Mouse (Mus musculus) Patski (cell line): ENCODE data around the gene Ccdc85b. TPM values are rescaled to one million over a fixed set of nuclear protein-coding genes. Genes with fewer than 3 reads are reported as not detected.
A peak's percentile ranks its signal among the peaks of the same experiment; 100 is the strongest.
"Not testable (repeated sequence)": the region's sequence is repeated elsewhere in the genome, so short reads cannot be mapped to it uniquely, and the experiment has no call there.

ENCODE experiments used
- ATAC-seq: fragments of 100-300 bp; one replicate; pipeline ENCODE4 v1.8.0; 2021
- CTCF ChIA-PET: fragments of 350-600 bp; sonication (Branson Sonifier 250); formaldehyde crosslinking; loops from one replicate; lab custom pipeline; 2022; ENCODE audit warnings: inconsistent platforms; lab: Charles Lee
- POLR2A ChIA-PET: fragments of 350-600 bp; sonication (Branson Sonifier 250); formaldehyde crosslinking; loops from one replicate; lab custom pipeline; 2022; ENCODE audit warnings: antibody characterized with exemption, inconsistent platforms; lab: Charles Lee
- DNase-seq: peaks from one replicate; pipeline ENCODE4 v3.0.0-alpha.2; 2011; ENCODE audit warnings: low read depth, low spot score
- H3K27me3 ChIP-seq: fragments of 371-371 bp; one replicate; pipeline ENCODE4 v1.5.1; 2021
- CTCF ChIP-seq: fragments of 100-300 bp; IDR thresholded peaks from one replicate; pipeline ENCODE4 v1.5.1; 2021
- in situ Hi-C: fragments of 300-500 bp; cut with MboI; formaldehyde crosslinking; loops from 3 replicates; pipeline ENCODE4 v1.11.1; 2018; ENCODE audit warnings: low pct_unique_long_range_greater_than_20kb, mixed read lengths
- polyA plus RNA-seq: library from polyadenylated mRNA; unstranded; gene quantifications from one replicate; pipeline ENCODE4 v1.2.3, GENCODE M21; 2021

Ccdc85b gene
- polyA plus RNA-seq, 1 experiment from 2014 or later = 16.8 TPM

DNA sequence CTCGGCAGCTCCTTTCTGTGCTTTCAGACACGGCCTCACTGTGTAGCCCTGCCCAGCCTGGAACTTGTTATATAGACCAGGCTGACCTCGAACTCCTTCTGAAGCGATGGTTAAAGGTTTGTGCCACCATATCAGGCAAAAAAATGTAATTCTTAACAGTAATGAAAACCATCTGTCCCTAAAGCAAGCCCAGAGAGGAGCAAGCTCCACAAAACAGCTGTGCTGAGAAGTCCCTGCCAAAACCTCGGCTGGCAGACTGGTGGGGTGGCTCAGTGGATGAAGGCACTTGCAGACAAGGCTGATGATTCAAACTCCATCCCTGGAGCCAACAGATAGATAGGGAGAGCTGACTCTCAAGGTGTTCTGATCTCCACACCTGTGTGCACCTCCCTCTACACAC is 48.6 kb downstream of the Ccdc85b start:
- DNase-seq (no peak), ATAC-seq (no peak)
- no peak for TF ChIP-seq CTCF
- no peaks in the 10 kb centered on the region for H3K27me3 ChIP-seq
- POLR2A ChIA-PET = interaction anchor here (0.8 to 1.1 kb wide), 3 partner anchors 13 to 17 kb away, joined by 3 to 4 read pairs (median 3); no protein-coding TSS in a partner anchor
- in situ Hi-C loops = no loop called here
- CTCF ChIA-PET = interaction anchor here (0.8 to 1.0 kb wide), 2 partner anchors 10 to 20 kb away, joined by 3 to 4 read pairs; no protein-coding TSS in a partner anchor

DNA sequence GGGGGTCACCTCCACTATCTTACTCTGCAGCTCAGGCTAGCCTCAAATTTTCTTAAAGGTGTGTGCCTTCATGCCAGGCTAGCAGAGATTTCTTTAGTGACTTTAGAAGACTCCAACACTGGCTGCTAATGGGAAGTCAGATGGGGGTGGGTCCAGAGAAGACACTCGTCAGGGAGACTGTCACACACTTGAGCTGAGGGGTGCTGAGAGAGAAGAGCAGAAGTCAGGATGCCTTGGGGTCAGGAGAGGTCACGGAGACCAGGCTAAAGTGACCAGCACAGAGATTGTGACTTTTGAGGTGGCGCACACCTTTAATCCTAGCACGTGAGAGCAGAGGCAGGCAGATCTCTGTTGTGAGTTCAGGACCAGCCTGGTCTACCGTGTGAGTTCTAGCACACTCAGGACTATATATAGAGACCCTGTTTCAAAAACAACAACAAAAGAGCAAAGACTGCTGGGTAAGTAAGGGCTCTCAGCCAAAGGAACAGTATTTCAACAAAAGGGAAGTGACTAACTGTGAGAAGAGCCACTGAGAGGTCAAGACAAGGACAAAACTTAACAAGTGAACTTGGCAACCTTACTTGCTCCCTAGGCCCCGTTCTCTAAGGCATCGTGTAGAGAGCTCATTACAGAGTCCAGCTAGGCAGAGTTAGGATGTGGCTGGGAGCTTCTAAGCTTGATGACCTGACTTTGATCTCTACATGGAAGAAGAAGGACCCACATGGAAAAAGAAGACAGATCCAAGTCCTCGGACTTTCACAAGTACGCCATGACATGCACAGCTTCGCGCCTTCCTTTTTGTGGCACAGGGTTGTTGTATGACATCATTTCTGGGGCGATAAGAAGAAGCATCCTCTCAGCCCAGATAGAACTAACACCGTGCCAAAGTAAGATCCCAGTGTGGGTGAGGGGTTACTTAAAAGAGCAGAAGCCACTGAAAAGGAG is 49.4 kb downstream of the Ccdc85b start:
- H3K27me3 ChIP-seq = no peaks in the 10 kb centered on the region
- TF ChIP-seq CTCF = no peak
- ChIA-PET CTCF (interaction anchor here (0.8 to 1.8 kb wide), 3 partner anchors 11 to 21 kb away, joined by 3 to 6 read pairs (median 4); no protein-coding TSS in a partner anchor), POLR2A (interaction anchor here (1.1 kb wide), 2 partner anchors 16 to 17 kb away, joined by 3 to 4 read pairs; no protein-coding TSS in a partner anchor)
- ATAC-seq (no peak), DNase-seq (no peak)
- in situ Hi-C loops = no loop called here

DNA sequence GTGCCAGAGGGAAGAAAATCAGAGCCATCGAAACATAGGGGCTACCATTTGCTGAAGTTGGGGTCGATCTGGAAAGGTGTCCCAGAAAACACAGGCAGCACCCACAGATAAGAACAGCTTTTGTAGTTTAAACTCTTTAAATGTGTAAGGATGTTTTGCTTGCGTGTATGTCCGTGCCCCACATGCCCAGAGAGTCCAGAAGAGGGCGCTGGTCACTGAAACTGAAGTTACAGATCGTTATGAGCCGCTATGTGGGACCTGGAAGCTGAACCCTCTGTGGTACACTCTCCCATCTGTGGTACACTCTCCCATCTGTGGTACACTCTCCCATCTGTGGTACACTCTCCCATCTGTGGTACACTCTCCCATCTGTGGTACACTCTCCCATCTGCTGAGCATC is 50.6 kb downstream of the Ccdc85b start:
- POLR2A ChIA-PET = no interaction called here
- ATAC-seq = no peak
- CTCF ChIA-PET = interaction anchor here (0.8 to 1.8 kb wide), 4 partner anchors 11 to 24 kb away, joined by 3 to 6 read pairs (median 4); no protein-coding TSS in a partner anchor
- DNase-seq = no peak
- no peaks in the 10 kb centered on the region for H3K27me3 ChIP-seq
- in situ Hi-C loops = no loop called here
- TF ChIP-seq CTCF = peak; percentile 66

DNA sequence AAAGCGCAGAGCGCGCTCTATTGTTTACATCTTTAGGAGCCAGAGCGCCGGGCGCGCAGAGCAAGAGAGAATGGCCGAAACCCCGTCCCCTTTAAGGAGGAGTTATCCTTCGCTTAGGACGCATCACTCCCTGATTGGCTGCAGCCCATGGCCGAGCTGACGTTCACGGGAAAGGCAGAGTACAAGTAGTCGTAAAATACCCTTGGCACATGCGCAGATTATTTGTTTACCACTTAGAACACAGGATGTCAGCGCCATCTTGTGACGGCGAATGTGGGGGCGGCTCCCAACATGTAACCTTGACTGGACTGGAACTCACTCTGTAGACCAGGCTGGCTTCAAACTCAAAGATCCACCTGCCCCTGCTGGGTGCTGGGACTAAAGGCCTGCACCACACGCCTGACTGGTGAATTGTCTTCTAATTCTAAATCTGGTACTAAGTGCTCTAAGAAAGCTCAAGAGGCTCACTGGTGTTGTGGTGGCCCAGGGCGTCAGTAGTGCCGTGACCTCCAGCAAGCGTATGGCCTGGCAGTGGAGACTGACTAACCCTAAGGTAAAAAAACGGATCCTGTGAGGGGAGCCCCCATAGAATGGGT is 51.1 kb downstream of the Ccdc85b start:
- H3K27me3 ChIP-seq, POLR2A ChIA-PET, ATAC-seq, DNase-seq, in situ Hi-C loops: not testable (repeated sequence)
- CTCF ChIA-PET = interaction anchor here (0.8 to 1.8 kb wide), 4 partner anchors 11 to 25 kb away, joined by 3 to 6 read pairs (median 4); no protein-coding TSS in a partner anchor

DNA sequence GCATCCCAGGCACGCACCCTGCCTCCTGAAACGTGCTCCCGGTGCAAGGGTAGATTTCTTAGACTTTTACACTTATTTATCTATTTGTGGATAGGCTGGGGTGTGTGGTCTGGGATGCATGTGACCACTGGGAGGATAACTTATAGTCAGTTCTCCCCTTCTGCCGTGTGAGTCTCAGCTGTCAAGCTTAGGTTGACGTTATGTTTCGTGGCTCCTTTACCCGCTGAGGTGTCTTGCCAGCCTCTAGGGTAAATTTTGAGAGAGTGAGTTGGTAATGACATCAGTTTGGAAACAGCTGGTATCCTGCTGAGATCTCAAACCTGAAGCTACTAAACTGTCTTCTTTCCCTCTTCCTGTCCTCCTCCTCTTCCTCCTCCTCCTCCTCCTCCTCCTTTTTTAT is 51.8 kb downstream of the Ccdc85b start:
- no peak for DNase-seq
- no peaks in the 10 kb centered on the region for H3K27me3 ChIP-seq
- no peak for TF ChIP-seq CTCF
- ChIA-PET CTCF (no interaction called here), POLR2A (interaction anchor here (0.8 kb wide), 1 partner anchor 19 kb away, joined by 4 read pairs; the partner anchor contains the start of genes AI837181 and Drap1)
- ATAC-seq = no peak
- in situ Hi-C loops = no loop called here

Other genes starting within 250 kb of the Ccdc85b start
- 23.8 TPM for gene Pacs1, start 184.8 kb downstream of the Ccdc85b start, polyA plus RNA-seq
- gene Sf3b2, start 162.4 kb downstream of the Ccdc85b start, polyA plus RNA-seq = 255 TPM
- not detected for gene Gal3st3, start 159.6 kb downstream of the Ccdc85b start, polyA plus RNA-seq
- gene Catsper1, start 122.2 kb downstream of the Ccdc85b start, polyA plus RNA-seq = not detected
- 1.1 TPM for gene Cst6, start 108.3 kb downstream of the Ccdc85b start, polyA plus RNA-seq
- gene Eif1ad, start 91.2 kb downstream of the Ccdc85b start, polyA plus RNA-seq = 36.7 TPM
- 211 TPM for gene Banf1, start 90.7 kb downstream of the Ccdc85b start, polyA plus RNA-seq
- 75.3 TPM for gene Sart1, start 69.2 kb downstream of the Ccdc85b start, polyA plus RNA-seq
- 0.13 TPM for gene Tsga10ip, start 55.4 kb downstream of the Ccdc85b start, polyA plus RNA-seq
- 251 TPM for gene Drap1, start 32.9 kb downstream of the Ccdc85b start, polyA plus RNA-seq
- gene AI837181, start 32.8 kb downstream of the Ccdc85b start, polyA plus RNA-seq = 58.5 TPM
- gene Fosl1, start 10.3 kb downstream of the Ccdc85b start, polyA plus RNA-seq = 2.1 TPM
- gene Fibp, start 2.7 kb upstream of the Ccdc85b start, polyA plus RNA-seq = 92.2 TPM
- gene Ctsw, start 10.6 kb upstream of the Ccdc85b start, polyA plus RNA-seq = 0.42 TPM
- 451 TPM for gene Efemp2, start 16.1 kb upstream of the Ccdc85b start, polyA plus RNA-seq
- 37.0 TPM for gene Mus81, start 30.5 kb upstream of the Ccdc85b start, polyA plus RNA-seq
- 1,610 TPM for gene Cfl1, start 32.6 kb upstream of the Ccdc85b start, polyA plus RNA-seq
- 1.6 TPM for gene 1700020D05Rik, start 45.9 kb upstream of the Ccdc85b start, polyA plus RNA-seq
- 30.0 TPM for gene Snx32, start 52.6 kb upstream of the Ccdc85b start, polyA plus RNA-seq
- gene Ovol1, start 102.8 kb upstream of the Ccdc85b start, polyA plus RNA-seq = 0.08 TPM
- 8.3 TPM for gene Ap5b1, start 110.1 kb upstream of the Ccdc85b start, polyA plus RNA-seq
- gene Rnaseh2c, start 144.0 kb upstream of the Ccdc85b start, polyA plus RNA-seq = 79.1 TPM
- 56.5 TPM for gene Kat5, start 152.3 kb upstream of the Ccdc85b start, polyA plus RNA-seq
- gene Rela, start 179.6 kb upstream of the Ccdc85b start, polyA plus RNA-seq = 94.7 TPM
- 18.1 TPM for gene Sipa1, start 205.8 kb upstream of the Ccdc85b start, polyA plus RNA-seq
- 45.5 TPM for gene Map3k11, start 230.8 kb upstream of the Ccdc85b start, polyA plus RNA-seq
- 78.8 TPM for gene Pcnx3, start 231.0 kb upstream of the Ccdc85b start, polyA plus RNA-seq
- gene Kcnk7, start 246.5 kb upstream of the Ccdc85b start, polyA plus RNA-seq = 0.06 TPM